Mouse (Mus musculus): ENCODE measurements around the gene Ifnar1. TPM values are rescaled to one million over a fixed set of nuclear protein-coding genes. Genes with fewer than 3 reads are reported as not detected.

Ifnar1 gene
- polyA plus RNA-seq, 1 experiment from 2014 or later = 43.9 TPM

DNA sequence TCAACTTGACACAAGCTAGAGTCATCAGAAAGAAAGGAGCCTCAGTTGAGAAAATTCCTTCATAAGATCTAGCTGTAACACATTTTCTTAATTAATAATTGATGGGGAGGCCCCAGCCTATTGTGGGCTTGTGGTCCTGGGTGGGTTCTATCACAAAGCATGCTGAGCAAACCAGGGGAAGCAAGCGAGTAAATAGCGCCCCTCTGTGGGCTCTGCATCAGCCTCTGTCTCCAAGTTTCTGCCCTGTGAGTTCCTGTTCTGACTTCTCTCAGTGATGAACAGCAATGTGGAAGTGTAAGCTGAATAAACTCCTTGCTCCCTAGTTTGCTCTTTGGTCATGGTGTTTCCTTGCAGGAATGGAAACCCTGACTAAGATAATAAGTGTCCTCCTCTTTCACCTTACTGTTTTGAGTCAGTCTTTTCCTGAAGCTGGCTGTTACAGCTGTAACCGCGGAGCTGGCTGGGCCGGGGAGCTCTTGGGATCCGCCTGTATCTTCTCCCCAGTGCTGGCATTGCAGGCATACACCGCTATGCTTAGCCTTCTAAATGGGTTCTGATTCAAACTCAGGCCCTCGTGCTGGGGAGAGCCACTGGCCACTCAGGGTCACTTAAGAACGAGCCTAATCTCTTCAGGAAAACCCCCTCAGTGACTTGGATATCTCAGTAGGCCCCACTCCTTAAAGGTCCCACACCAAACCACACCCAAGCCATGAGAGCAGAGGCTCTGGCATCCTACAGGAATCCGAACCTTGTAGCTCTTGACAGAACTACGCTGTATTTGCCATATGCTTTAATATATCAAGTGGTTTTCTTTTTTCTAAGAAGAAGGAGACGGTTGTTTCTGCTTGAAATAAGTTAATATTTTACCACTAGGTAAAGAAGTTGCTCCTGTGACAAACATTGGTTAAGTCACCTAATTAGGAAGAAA, 34.6 kb upstream of the Ifnar1 start:
- DNase-seq (ENCODE audit: low spot score) = no peak
- H3K36me3 ChIP-seq = no peaks in the 10 kb centered on the region
- WGBS = 76% methylated on average over 12 of the region's 12 CpGs
- no peaks in the 10 kb centered on the region for H3K27me3 ChIP-seq (ENCODE audit: insufficient read depth, poor library complexity, severe bottlenecking)
- H3K9me3 ChIP-seq = no peaks in the 10 kb centered on the region
- H3K4me3 ChIP-seq = no peak overlapping the region
- H3K27ac ChIP-seq = no peak overlapping the region; the same call in 1 of the 2 replicates
- peaks cover 14% of the 10 kb centered on the region for H3K4me1 ChIP-seq

DNA sequence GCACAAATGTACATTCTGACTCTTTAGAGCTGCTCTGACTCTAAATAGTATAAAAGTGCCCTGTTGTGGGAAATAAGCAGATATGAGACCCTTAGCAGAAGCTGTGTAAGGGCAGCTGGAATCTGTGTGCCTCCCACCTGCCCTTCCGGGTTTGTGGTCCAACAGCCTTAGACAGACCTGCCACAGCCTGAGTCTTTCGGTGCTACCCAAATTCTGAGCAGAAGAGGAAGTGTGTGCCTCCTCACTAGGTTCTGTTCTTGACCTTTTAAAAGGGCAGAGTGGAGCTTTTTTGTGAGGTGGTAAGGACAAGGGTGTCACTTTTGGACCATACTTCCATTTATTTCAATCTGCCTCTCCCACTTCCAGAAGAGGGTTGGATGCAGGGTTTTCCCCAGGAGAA, 33.1 kb upstream of the Ifnar1 start:
- H3K4me3 ChIP-seq = no peak overlapping the region
- 72% methylated on average over 2 of the region's 2 CpGs for WGBS
- no peak overlapping the region for H3K27ac ChIP-seq
- H3K27me3 ChIP-seq (ENCODE audit: insufficient read depth, poor library complexity, severe bottlenecking) = no peaks in the 10 kb centered on the region
- DNase-seq (ENCODE audit: low spot score) = no peak
- H3K9me3 ChIP-seq = no peaks in the 10 kb centered on the region
- peaks cover 16% of the 10 kb centered on the region for H3K4me1 ChIP-seq
- H3K36me3 ChIP-seq = no peaks in the 10 kb centered on the region

DNA sequence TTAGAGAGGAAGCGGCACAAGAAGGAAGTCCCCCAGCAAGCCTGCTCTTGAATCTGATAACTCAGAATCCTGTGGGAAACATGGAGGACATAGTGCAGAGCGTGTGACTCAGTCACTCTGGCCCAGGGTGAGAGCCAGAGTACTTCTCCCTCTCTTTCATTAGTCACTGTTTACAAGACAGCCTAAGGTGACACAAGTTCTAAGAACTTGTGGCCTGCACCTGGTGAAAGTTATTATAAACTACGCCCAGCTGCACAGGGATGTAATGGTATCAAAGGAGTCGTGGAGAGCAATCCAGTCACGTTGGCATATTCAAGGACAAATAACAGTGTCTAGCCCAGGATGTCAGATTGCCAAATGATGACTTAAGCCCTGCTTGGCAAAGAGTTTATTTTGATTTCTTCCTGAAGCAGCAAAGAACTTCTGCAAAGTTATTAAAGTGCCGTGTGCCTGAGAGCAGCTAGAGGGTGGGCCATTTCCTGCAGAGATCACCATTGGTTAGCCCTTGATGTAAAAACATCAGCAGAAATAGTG, 32.6 kb upstream of the Ifnar1 start:
- Histone ChIP-seq H3K27ac (no peak overlapping the region), H3K36me3 (no peaks in the 10 kb centered on the region), H3K9me3 (no peaks in the 10 kb centered on the region), H3K27me3 (ENCODE audit: insufficient read depth, poor library complexity, severe bottlenecking) (no peaks in the 10 kb centered on the region), H3K4me3 (no peak overlapping the region), H3K4me1 (peaks cover 11% of the 10 kb centered on the region)
- no peak for DNase-seq (ENCODE audit: low spot score)
- WGBS = 64% methylated on average over 6 of the region's 6 CpGs

DNA sequence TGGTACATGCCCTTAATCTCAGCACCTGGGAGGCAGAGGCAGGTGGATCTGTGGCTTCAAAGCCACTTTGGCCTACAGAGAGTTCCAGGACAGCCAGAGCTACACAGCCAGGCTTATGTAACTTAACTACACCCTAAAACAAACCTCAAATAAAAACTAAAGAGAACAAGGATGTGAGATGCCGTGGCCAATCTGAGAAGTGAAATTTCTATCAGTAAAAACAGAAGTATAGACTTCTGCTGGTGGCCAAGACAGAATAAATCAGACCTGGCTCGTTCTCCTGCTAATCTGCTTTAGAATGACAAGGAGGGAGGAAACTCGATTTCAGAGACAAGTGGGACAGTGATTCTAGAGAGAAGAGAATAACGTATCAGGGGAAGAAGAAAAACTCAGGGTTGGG, 29.2 kb upstream of the Ifnar1 start:
- 74% methylated on average over 4 of the region's 4 CpGs for WGBS
- DNase-seq (ENCODE audit: low spot score) = no peak

DNA sequence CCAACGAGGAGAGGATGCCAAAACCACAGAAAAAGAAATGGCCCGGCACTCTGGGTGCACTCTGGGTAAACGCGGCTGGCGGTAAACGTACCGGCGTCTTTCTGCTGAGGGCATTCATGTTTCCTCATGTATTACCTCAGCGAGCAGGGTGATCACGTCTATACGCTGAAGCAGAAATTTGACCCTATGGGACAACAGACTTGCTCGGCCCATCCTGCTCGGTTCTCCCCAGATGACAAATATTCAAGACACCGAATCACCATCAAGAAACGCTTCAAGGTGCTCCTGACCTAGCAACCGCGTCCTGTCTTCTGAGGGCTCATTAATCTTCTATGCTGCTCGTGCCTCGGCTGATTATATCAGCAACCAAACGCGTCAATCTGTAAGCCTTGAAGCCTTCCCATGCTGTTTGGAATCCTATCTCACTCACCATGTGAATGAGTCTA, 26.7 kb upstream of the Ifnar1 start:
- Histone ChIP-seq H3K27ac (no peak overlapping the region), H3K4me1 (peaks cover 13% of the 10 kb centered on the region), H3K4me3 (no peak overlapping the region), H3K9me3 (no peaks in the 10 kb centered on the region), H3K27me3 (ENCODE audit: insufficient read depth, poor library complexity, severe bottlenecking) (no peaks in the 10 kb centered on the region), H3K36me3 (no peaks in the 10 kb centered on the region)
- WGBS = 80% methylated on average over 21 of the region's 21 CpGs
- DNase-seq (ENCODE audit: low spot score) = no peak

More for the DNA sequence above, 29.2 kb upstream of the Ifnar1 start:
- peaks cover 9% of the 10 kb centered on the region; the same call in 1 of the 2 replicates for H3K4me1 ChIP-seq
- no peaks in the 10 kb centered on the region for H3K27me3 ChIP-seq (ENCODE audit: insufficient read depth, poor library complexity, severe bottlenecking)
- H3K27ac ChIP-seq = no peak overlapping the region
- no peaks in the 10 kb centered on the region for H3K9me3 ChIP-seq
- H3K4me3 ChIP-seq = no peak overlapping the region
- H3K36me3 ChIP-seq = no peaks in the 10 kb centered on the region

DNA sequence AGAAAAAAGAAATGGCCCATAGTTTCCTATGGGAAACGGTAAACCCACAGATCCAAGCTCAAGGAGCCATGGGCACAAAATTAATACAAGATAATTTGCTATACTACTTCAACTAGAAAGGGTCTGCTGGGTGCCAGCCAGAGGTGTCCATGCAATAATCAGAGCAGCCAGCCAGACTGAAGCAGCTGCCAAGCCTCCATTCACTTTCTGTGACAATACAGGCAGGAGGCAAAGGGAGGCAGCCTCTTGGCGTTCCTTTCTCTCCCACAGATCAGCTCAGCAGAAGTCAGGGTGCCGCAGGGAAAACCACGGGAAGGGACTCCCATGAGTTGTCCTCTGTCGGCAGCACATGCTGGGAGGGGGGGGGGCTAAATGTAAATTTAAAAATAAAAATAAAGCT, 26.1 kb upstream of the Ifnar1 start:
- DNase-seq (ENCODE audit: low spot score) = no peak
- peaks cover 19% of the 10 kb centered on the region for H3K4me1 ChIP-seq
- no peak overlapping the region for H3K4me3 ChIP-seq
- H3K27ac ChIP-seq = no peak overlapping the region
- no peaks in the 10 kb centered on the region for H3K36me3 ChIP-seq
- no peaks in the 10 kb centered on the region for H3K27me3 ChIP-seq (ENCODE audit: insufficient read depth, poor library complexity, severe bottlenecking)
- H3K9me3 ChIP-seq = no peaks in the 10 kb centered on the region
- WGBS = 64% methylated on average over 5 of the region's 5 CpGs

DNA sequence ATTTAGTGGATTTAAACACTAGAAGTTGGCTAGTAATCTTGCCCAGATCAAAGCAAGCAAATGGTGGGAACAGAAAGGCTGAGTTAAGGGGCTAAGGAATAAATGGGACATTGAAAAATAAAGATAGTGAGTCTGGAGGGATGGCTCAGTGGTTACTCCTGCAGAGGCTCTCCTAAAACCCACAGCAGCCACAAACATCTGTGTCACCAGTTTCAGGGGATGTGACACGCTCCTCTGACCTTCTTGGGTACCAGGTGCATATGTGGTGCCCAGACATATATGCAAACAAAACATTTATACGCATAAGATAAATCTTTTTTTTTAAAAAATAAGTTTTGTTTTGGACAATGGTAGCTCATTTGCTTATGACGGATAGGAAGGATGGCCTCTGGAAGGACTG, 25.6 kb upstream of the Ifnar1 start:
- 93% methylated on average over 3 of the region's 3 CpGs for WGBS

DNA sequence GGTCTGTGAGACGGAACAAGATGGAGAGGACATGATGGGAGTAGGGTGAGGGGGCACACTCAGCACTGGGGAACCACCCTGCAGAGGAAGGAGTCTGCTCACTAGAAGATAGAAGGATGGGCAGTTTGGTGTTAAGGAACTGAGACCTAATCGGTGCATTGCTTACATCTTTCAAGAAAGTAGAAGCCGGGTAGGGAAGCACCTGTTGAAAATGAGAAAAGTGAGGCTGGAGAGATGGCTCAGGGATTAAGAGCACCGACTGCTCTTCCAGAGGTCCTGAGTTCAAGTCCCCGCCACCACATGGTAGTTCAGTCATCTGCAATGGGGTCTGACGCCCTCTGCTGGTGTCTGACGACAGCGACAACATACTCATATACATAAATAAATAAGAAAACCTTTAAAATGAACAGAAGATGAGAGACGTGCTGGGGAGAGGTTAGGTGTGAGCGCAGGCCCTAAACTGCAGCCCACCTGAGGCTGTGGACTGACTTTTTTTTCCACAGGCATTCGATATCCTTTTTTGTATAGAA, 25.1 kb upstream of the Ifnar1 start:
- no peaks in the 10 kb centered on the region for H3K36me3 ChIP-seq
- H3K9me3 ChIP-seq = no peaks in the 10 kb centered on the region
- peaks cover 26% of the 10 kb centered on the region for H3K4me1 ChIP-seq
- no peak overlapping the region for H3K4me3 ChIP-seq
- WGBS = 72% methylated on average over 11 of the region's 11 CpGs
- no peaks in the 10 kb centered on the region for H3K27me3 ChIP-seq (ENCODE audit: insufficient read depth, poor library complexity, severe bottlenecking)
- no peak overlapping the region for H3K27ac ChIP-seq
- DNase-seq (ENCODE audit: low spot score) = no peak

More for the DNA sequence above, 25.6 kb upstream of the Ifnar1 start:
- Histone ChIP-seq H3K9me3 (no peaks in the 10 kb centered on the region), H3K36me3 (no peaks in the 10 kb centered on the region), H3K27me3 (ENCODE audit: insufficient read depth, poor library complexity, severe bottlenecking) (no peaks in the 10 kb centered on the region), H3K4me3 (no peak overlapping the region), H3K27ac (no peak overlapping the region), H3K4me1 (peaks cover 23% of the 10 kb centered on the region)
- DNase-seq (ENCODE audit: low spot score) = no peak

DNA sequence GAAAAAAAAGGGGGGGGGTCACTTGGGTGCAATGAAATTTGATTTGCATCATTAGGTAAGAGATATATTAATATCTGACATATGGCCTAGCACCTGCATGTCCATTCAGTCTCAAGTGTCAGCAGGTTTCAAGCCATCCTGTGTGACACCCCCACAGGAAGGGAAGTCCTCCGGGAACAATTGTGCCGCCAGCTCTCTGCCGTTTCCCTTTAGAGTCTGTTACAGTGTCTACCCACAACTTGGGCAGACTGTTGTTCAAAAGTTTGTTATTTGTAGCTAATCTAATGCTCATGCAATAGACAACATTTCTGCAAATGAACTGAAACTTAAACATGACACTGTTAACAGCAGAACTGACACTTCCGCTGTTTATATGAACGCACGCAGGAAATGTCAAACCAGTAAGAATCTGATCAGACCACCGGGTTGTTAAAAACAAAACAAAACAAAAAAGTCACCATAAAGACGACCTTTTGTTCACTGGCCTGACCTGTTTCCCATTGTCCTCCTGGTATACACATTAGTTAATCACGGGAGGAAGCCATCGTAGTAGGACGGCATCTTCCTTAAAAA, 23.9 kb upstream of the Ifnar1 start:
- no peak overlapping the region for H3K27ac ChIP-seq
- H3K9me3 ChIP-seq = no peaks in the 10 kb centered on the region
- H3K36me3 ChIP-seq = no peaks in the 10 kb centered on the region
- peaks cover 34% of the 10 kb centered on the region for H3K4me1 ChIP-seq
- no peaks in the 10 kb centered on the region for H3K27me3 ChIP-seq (ENCODE audit: insufficient read depth, poor library complexity, severe bottlenecking)
- no peak for DNase-seq (ENCODE audit: low spot score)
- H3K4me3 ChIP-seq = no peak overlapping the region
- WGBS = 65% methylated on average over 11 of the region's 11 CpGs

DNA sequence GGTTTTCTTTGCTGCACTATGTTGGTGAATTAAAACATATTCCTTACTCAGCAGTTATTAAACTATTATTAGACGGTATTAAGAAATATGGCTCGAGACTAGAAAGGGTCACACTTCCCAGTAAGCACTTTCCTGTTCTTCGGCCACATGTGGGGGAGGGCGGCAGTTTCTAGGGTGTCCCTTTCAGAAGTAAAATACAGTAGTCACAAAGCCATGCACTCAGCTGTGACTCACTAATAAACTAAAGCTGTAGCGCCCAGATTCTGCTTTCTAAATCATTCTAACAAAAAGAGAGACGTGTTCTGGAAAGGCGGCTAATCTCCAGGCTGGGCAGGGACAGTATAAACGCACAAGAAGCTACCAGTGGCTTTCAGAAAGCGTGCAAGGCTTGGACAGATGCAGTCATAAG, 23.3 kb upstream of the Ifnar1 start:
- DNase-seq (ENCODE audit: low spot score) = no peak
- Histone ChIP-seq H3K27ac (peak overlapping the region; percentile 47; the same call in 1 of the 2 replicates), H3K36me3 (no peaks in the 10 kb centered on the region), H3K4me1 (peaks cover 41% of the 10 kb centered on the region), H3K27me3 (ENCODE audit: insufficient read depth, poor library complexity, severe bottlenecking) (no peaks in the 10 kb centered on the region), H3K9me3 (no peaks in the 10 kb centered on the region), H3K4me3 (no peak overlapping the region)
- WGBS = 60% methylated on average over 9 of the region's 9 CpGs

DNA sequence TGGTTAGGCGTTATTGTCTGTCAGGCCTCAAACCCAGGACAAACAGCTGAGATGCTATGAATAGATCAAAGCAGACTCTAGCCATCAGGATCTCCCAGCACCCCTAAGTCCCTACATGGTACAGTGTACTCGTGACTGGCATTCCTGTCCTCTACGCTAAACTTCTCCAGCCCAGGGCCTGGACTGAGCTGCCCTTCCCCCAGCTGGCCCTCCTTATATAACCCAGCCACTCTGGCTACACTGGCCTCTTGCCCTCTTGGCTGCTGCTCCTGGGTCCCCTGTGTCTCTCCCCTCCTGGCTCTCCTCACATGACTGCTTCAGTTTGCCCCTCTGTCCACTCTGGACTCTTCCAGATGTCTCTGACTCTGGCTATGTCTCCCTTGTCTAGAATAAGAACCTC, 22.4 kb upstream of the Ifnar1 start:
- Histone ChIP-seq H3K36me3 (no peaks in the 10 kb centered on the region), H3K9me3 (no peaks in the 10 kb centered on the region), H3K27me3 (ENCODE audit: insufficient read depth, poor library complexity, severe bottlenecking) (no peaks in the 10 kb centered on the region), H3K4me1 (peaks cover 41% of the 10 kb centered on the region), H3K4me3 (no peak overlapping the region), H3K27ac (peak overlapping the region; percentile 67; the same call in 1 of the 2 replicates)
- DNase-seq (ENCODE audit: low spot score) = no peak
- 46% methylated on average over 3 of the region's 3 CpGs for WGBS

DNA sequence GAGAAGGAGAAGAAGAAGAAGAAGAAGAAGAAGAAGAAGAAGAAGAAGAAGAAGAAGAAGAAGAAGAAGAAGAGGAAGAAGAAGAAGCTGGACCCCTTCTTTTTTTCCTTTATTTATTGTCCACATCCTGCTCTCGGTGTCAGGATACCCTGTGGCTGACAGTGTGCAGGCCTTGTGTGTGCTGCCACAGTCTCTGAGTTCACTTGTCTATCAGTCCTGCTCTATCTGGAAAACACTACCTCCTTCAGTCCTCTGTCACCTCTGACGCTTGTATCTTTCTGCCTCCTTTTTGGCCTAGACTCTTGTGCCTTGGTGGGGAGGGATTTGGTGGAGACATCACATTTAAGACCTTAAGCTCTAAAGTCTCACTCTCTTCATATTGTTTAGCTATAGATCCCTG, 21.6 kb upstream of the Ifnar1 start:
- Histone ChIP-seq H3K36me3 (0 out of 2 replicates have a peak, but pooled peaks cover 5% of the 10 kb centered on the region), H3K9me3 (no peaks in the 10 kb centered on the region), H3K27ac (no peak overlapping the region), H3K27me3 (ENCODE audit: insufficient read depth, poor library complexity, severe bottlenecking) (no peaks in the 10 kb centered on the region), H3K4me1 (peaks cover 41% of the 10 kb centered on the region), H3K4me3 (no peak overlapping the region)
- WGBS = 64% methylated on average over 2 of the region's 2 CpGs
- DNase-seq (ENCODE audit: low spot score) = no peak
